Mouse (Mus musculus) bone marrow, adult 2 months (tissue): ENCODE data around the gene Copz2.

Experiments used
- CTCF ChIP-seq: fragments of 200-500 bp; IDR thresholded peaks from 2 replicates; pipeline ENCODE4 v1.5.1; 2011; ENCODE audit warnings: low read length, control low read depth; ENCODE audit not compliant: control insufficient read depth, insufficient read depth
- POLR2A ChIP-seq: fragments of 200-500 bp; IDR thresholded peaks from 2 replicates; pipeline ENCODE4 v1.6.1; 2011; ENCODE audit warnings: low read depth, mild to moderate bottlenecking, control low read depth, low read length, borderline replicate concordance; ENCODE audit not compliant: control insufficient read depth

GRCm38 (mm10) chr11:96816979-96817378 is 32.7 kb upstream of the Copz2 start:
- TF ChIP-seq CTCF, result no peak
- TF ChIP-seq POLR2A, result no peak
